Mouse (Mus musculus): Measurements from ENCODE around the gene Olfr1245. TPM values are rescaled to one million over a fixed set of nuclear protein-coding genes. Genes with fewer than 3 reads are reported as not detected.
"Not testable (repeated sequence)": the region's sequence is repeated elsewhere in the genome, so short reads cannot be mapped to it uniquely, and the experiment has no call there.

The Olfr1245 gene
- polyA plus RNA-seq (2015; fragmentation: Nextera tagmentation; extraction: Ambion mirVana), result not detected in 2 replicates

DNA sequence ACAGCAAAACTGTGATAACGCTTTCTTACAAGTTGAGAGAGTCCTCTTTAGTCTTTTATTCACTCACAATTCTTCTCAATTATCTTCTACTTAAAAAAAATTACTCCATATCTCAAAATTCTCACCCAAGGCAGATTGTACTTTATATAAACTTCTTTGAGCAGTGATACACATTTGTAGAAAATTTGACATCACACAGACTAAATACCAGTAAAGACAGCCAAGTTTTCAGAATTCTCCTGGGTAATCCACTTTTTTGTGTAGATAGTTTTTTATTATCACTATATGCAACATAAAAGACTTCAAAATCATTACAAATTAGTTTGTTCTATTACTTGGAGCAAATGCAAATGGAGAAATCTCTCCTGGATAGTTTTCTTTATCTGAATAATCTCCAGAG lies at the start of gene Olfr1245:
Gene Olfr1245, minus strand, starts transcription at position 101 of the 400 bp plus-strand sequence.
- Histone ChIP-seq H3K27ac (no peak within 1 kb of the TSS), H3K4me1 (no peaks in the 10 kb centered on the region), H3K27me3 (no peaks in the 10 kb centered on the region), H3K9ac (no peak within 1 kb of the TSS), H3K4me2 (replicated peaks) (no peak within 1 kb of the TSS), H3K36me3 (no peaks in the 10 kb centered on the region), H3K4me3 (no peak within 1 kb of the TSS), H3K9me3 (no peaks in the 10 kb centered on the region)
- ATAC-seq (ENCODE audit: low FRiP score, low read depth), result no peak
- WGBS, result 88% methylated on average over 1 of the region's 1 CpGs

DNA sequence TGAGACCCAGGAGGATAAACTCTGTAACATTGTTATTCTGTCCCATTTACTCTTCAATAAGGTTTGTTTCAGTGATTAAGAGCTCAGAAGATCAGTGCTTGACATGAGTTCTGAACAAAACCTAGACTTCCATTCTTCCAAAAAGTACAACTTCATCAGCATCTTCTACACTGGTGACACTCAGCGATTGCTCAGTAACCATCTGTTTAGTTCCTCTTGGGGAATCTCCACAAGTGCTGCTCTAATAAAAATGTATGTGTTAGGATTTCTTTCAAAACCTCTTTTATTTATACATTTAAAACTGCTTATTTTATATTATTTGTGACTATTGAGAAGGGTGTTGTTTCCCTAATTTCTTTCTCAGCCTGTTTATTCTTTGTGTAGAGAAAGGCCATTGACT lies 39.9 kb upstream of the Olfr1245 start, which contains the start of gene Olfr1248:
Gene Olfr1248, minus strand, starts transcription at position 101 of the 400 bp plus-strand sequence.
- not testable (repeated sequence) for H3K27ac ChIP-seq; H3K27me3 ChIP-seq; H3K9ac ChIP-seq; H3K4me2 ChIP-seq (replicated peaks); H3K36me3 ChIP-seq; H3K4me3 ChIP-seq; H3K4me1 ChIP-seq; ATAC-seq (ENCODE audit: low FRiP score, low read depth); H3K9me3 ChIP-seq
- 98% methylated on average over 1 of the region's 1 CpGs for WGBS

DNA sequence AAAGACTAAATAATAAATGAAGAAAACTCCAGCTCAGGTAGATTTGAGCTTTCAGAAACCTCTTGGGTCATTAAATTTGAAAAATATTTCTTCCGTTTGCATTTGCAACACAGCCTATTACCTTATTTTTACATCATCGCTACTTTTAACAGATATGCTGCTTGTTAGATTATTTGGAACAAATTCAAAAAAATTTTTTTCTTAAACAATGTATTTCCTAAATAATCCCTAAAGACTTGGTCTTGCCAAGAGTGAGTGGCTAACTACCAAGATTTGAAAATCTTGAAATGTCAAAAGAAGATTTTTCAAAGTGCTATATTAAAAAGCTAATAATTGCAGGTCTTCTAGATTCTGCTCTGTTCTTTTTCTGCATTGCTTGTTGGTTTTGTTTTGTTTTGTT lies 35.8 kb upstream of the Olfr1245 start, which contains the start of gene Olfr1247:
Gene Olfr1247, minus strand, starts transcription at position 101 of the 400 bp plus-strand sequence.
- Histone ChIP-seq H3K4me3 (no peak within 1 kb of the TSS), H3K36me3 (no peaks in the 10 kb centered on the region), H3K27ac (no peak within 1 kb of the TSS), H3K4me2 (replicated peaks) (no peak within 1 kb of the TSS), H3K27me3 (no peaks in the 10 kb centered on the region), H3K4me1 (no peaks in the 10 kb centered on the region), H3K9ac (no peak within 1 kb of the TSS), H3K9me3 (no peaks in the 10 kb centered on the region)
- ATAC-seq (ENCODE audit: low FRiP score, low read depth), result no peak
- WGBS, result 87% methylated on average over 2 of the region's 2 CpGs

DNA sequence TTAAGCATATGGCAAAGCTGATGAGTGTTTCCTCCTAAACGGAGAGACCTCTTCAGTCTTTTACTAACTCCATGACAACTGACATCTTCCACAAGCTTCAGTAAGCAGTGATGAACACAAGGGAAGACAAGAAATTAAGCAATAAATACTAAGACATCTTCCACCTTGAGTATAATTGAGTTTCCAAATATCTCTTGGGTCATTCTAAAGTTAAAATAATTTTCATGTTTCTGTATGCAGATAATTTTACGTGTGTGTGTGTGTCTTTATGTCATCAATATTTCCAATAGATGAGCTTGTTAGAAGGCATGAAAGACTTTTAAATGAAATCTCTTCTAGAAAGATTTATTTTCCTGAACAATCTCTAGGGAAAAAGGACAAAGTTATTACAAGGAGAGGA lies 14.8 kb upstream of the Olfr1245 start, which contains the start of gene Olfr1246:
Gene Olfr1246, minus strand, starts transcription at position 101 of the 400 bp plus-strand sequence.
- Histone ChIP-seq H3K4me2 (replicated peaks) (no peak within 1 kb of the TSS), H3K27me3 (no peaks in the 10 kb centered on the region), H3K4me3 (no peak within 1 kb of the TSS), H3K9me3 (no peaks in the 10 kb centered on the region), H3K4me1 (no peaks in the 10 kb centered on the region), H3K9ac (no peak within 1 kb of the TSS), H3K27ac (no peak within 1 kb of the TSS), H3K36me3 (no peaks in the 10 kb centered on the region)
- no peak for ATAC-seq (ENCODE audit: low FRiP score, low read depth)
- WGBS, result 68% methylated on average over 2 of the region's 2 CpGs

DNA sequence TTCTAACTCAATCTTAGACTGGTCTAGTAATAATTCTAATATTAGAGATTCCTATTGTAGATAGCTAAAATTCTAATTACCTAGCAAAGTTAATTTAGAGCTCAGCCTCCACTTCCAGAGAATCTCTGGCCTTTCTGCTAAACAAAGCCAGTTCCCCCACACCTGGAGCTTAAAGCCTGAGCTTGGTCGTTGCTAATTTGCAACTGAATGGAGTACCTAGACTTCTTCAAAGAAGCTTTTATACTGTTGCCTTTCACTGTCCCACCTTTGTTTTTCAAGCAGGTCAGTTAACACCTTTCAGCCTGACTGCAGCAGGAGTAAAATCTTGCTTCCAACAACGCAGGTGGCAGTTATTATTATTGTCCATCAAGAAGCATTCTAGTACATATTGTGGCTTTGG lies 15.5 kb downstream of the Olfr1245 start:
- H3K4me3 ChIP-seq; H3K4me1 ChIP-seq; H3K27me3 ChIP-seq; H3K4me2 ChIP-seq (replicated peaks); H3K9ac ChIP-seq; ATAC-seq (ENCODE audit: low FRiP score, low read depth); H3K27ac ChIP-seq; H3K36me3 ChIP-seq: not testable (repeated sequence)
- 54% methylated on average over 2 of the region's 2 CpGs for WGBS
- peaks cover 10% of the 10 kb centered on the region for H3K9me3 ChIP-seq

DNA sequence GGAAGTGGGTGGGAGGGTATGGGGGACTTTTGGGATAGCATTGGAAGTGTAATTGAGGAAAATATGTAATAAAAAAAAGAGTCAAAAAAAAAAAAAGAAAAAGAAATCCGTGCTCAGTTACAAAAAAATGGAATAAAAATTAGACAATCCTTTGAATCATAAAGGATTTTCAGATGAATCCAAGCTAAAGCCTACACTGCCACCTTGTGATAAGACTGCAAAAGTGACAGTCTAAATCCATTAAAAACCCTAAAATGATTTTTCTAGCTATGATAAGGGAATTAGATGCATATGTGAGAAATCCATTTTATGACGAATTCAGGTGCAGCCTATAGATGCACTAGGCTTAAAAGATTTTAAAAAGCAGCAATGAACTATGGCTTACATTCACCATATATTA lies 33.7 kb downstream of the Olfr1245 start:
- Histone ChIP-seq H3K9ac (no peak overlapping the region), H3K4me3 (no peak overlapping the region), H3K4me2 (replicated peaks) (no peak overlapping the region), H3K36me3 (no peaks in the 10 kb centered on the region), H3K9me3 (no peaks in the 10 kb centered on the region), H3K27me3 (no peaks in the 10 kb centered on the region), H3K27ac (no peak overlapping the region), H3K4me1 (no peaks in the 10 kb centered on the region)
- 58% methylated on average over 2 of the region's 2 CpGs for WGBS
- no peak for ATAC-seq (ENCODE audit: low FRiP score, low read depth)

DNA sequence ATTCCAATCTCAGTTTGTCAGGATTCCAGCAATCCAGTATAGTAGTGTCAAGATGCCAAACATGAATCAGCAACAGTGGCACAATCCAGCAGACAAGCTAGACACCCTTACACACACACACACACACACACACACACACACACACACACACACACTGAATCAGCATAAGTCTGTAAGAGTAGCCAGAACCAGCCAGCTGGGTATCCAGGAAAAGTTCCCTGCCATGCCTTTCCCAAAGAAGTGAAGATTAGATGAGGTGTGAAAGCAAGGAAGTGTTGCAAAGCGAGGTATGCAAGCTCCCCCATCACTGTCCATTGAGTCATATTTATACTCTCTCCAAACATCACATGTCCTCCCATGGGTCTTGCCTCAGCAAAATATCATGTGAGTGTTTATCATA lies 38.3 kb downstream of the Olfr1245 start:
- Histone ChIP-seq H3K4me3 (no peak overlapping the region), H3K9ac (no peak overlapping the region), H3K27me3 (no peaks in the 10 kb centered on the region), H3K9me3 (no peaks in the 10 kb centered on the region), H3K4me1 (no peaks in the 10 kb centered on the region), H3K36me3 (no peaks in the 10 kb centered on the region), H3K27ac (no peak overlapping the region), H3K4me2 (replicated peaks) (no peak overlapping the region)
- 78% methylated on average over 1 of the region's 1 CpGs for WGBS
- ATAC-seq (ENCODE audit: low FRiP score, low read depth), result no peak

DNA sequence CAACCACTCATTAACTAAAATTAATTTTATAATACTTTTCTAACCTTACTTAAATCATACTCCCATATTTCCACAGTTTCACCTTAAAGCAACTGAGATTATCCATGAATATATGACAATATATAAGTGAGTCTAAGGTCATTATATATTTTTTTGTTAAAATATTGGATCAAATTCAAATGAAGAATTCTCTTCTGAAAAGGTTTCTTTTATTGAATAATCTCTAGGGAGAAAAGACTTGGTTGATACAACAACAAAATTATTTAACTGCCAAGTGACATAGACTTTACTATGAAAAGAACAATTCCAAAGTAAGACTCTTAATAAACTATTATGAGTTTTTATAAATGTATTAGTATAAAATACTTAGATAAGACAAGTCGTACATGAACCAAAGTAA lies 46.9 kb downstream of the Olfr1245 start, which contains the start of gene Olfr1243:
Gene Olfr1243, minus strand, starts transcription at position 101 of the 400 bp plus-strand sequence.
- no peaks in the 10 kb centered on the region for H3K4me1 ChIP-seq
- no peak within 1 kb of the TSS for H3K27ac ChIP-seq
- no peak within 1 kb of the TSS for H3K9ac ChIP-seq
- no peak within 1 kb of the TSS for H3K4me3 ChIP-seq
- no peaks in the 10 kb centered on the region for H3K27me3 ChIP-seq
- no peak for ATAC-seq (ENCODE audit: low FRiP score, low read depth)
- WGBS, result 97% methylated on average over 1 of the region's 1 CpGs
- no peaks in the 10 kb centered on the region for H3K9me3 ChIP-seq
- H3K36me3 ChIP-seq, result no peaks in the 10 kb centered on the region
- H3K4me2 ChIP-seq (replicated peaks), result no peak within 1 kb of the TSS

Other genes starting within 250 kb of the Olfr1245 start
- not detected in 2 replicates for gene Olfr1232, start 248.8 kb downstream of the Olfr1245 start, polyA plus RNA-seq (2015; fragmentation: Nextera tagmentation; extraction: Ambion mirVana)
- not detected in 2 replicates for gene Olfr1233, start 236.0 kb downstream of the Olfr1245 start, polyA plus RNA-seq (2015; fragmentation: Nextera tagmentation; extraction: Ambion mirVana)
- not detected in 2 replicates for gene Olfr1234, start 213.6 kb downstream of the Olfr1245 start, polyA plus RNA-seq (2015; fragmentation: Nextera tagmentation; extraction: Ambion mirVana)
- not detected in 2 replicates for gene Olfr1238, start 168.8 kb downstream of the Olfr1245 start, polyA plus RNA-seq (2015; fragmentation: Nextera tagmentation; extraction: Ambion mirVana)
- not detected in 2 replicates for gene Olfr1239, start 158.0 kb downstream of the Olfr1245 start, polyA plus RNA-seq (2015; fragmentation: Nextera tagmentation; extraction: Ambion mirVana)
- gene Olfr1240, start 135.4 kb downstream of the Olfr1245 start, polyA plus RNA-seq (2015; fragmentation: Nextera tagmentation; extraction: Ambion mirVana), result not detected in 2 replicates
- gene Olfr1241, start 91.3 kb downstream of the Olfr1245 start, polyA plus RNA-seq (2015; fragmentation: Nextera tagmentation; extraction: Ambion mirVana), result not detected in 2 replicates
- not detected in 2 replicates for gene Olfr1242, start 80.1 kb downstream of the Olfr1245 start, polyA plus RNA-seq (2015; fragmentation: Nextera tagmentation; extraction: Ambion mirVana)
- gene Olfr1243, start 47.0 kb downstream of the Olfr1245 start, polyA plus RNA-seq (2015; fragmentation: Nextera tagmentation; extraction: Ambion mirVana), result not detected in 2 replicates
- gene Olfr1246, start 14.7 kb upstream of the Olfr1245 start, polyA plus RNA-seq (2015; fragmentation: Nextera tagmentation; extraction: Ambion mirVana), result not detected in 2 replicates
- gene Olfr1247, start 35.7 kb upstream of the Olfr1245 start, polyA plus RNA-seq (2015; fragmentation: Nextera tagmentation; extraction: Ambion mirVana), result not detected in 2 replicates
- not detected in 2 replicates for gene Olfr1248, start 39.8 kb upstream of the Olfr1245 start, polyA plus RNA-seq (2015; fragmentation: Nextera tagmentation; extraction: Ambion mirVana)
- not detected in 2 replicates for gene Olfr1249, start 56.5 kb upstream of the Olfr1245 start, polyA plus RNA-seq (2015; fragmentation: Nextera tagmentation; extraction: Ambion mirVana)
- not detected in 2 replicates for gene Olfr1250, start 83.0 kb upstream of the Olfr1245 start, polyA plus RNA-seq (2015; fragmentation: Nextera tagmentation; extraction: Ambion mirVana)
- gene Olfr1251, start 93.5 kb upstream of the Olfr1245 start, polyA plus RNA-seq (2015; fragmentation: Nextera tagmentation; extraction: Ambion mirVana), result not detected in 2 replicates
- gene Olfr1252, start 146.6 kb upstream of the Olfr1245 start, polyA plus RNA-seq (2015; fragmentation: Nextera tagmentation; extraction: Ambion mirVana), result not detected in 2 replicates
- gene Olfr1253, start 178.6 kb upstream of the Olfr1245 start, polyA plus RNA-seq (2015; fragmentation: Nextera tagmentation; extraction: Ambion mirVana), result not detected in 2 replicates
- gene Olfr1254, start 215.2 kb upstream of the Olfr1245 start, polyA plus RNA-seq (2015; fragmentation: Nextera tagmentation; extraction: Ambion mirVana), result not detected in 2 replicates
- gene Olfr1255, start 233.6 kb upstream of the Olfr1245 start, polyA plus RNA-seq (2015; fragmentation: Nextera tagmentation; extraction: Ambion mirVana), result not detected in 2 replicates

All from limb, embryonic 13.5 days (tissue).